Mouse (Mus musculus) midbrain, embryonic 16.5 days (tissue): ENCODE measurements at regions not wholly inside any gene's neighbourhood (a gene's known extent, or its start where the extent isn't known, plus 50 kb on each side); places are given as distances from the start of the nearest gene placed in this dataset.

Source experiments
- ATAC-seq: fragments of 200-750 bp; cut with Nextera tagmentation; 2 replicates; pipeline ENCODE4 v1.8.0; 2017; ENCODE audit warnings: moderate TSS enrichment
- H3K27ac ChIP-seq: fragments of 300-500 bp; sonication (generic); 2 replicates; pipeline ENCODE4 v1.5.1; 2014; ENCODE audit warnings: mild to moderate bottlenecking, low read length, mixed read lengths
- H3K27me3 ChIP-seq: fragments of 300-500 bp; sonication (generic); 2 replicates; pipeline ENCODE4 v1.6.1; 2014; ENCODE audit warnings: low read depth, low read length, mixed read lengths; ENCODE audit not compliant: control insufficient read depth, insufficient read depth
- H3K36me3 ChIP-seq: fragments of 300-500 bp; sonication (generic); 2 replicates; pipeline ENCODE4 v1.6.1; 2014; ENCODE audit warnings: mild to moderate bottlenecking, low read length, moderate library complexity, mixed read lengths; ENCODE audit not compliant: control insufficient read depth, insufficient read depth
- H3K4me1 ChIP-seq: fragments of 300-500 bp; sonication (generic); 2 replicates; pipeline ENCODE4 v1.6.1; 2014; ENCODE audit warnings: mild to moderate bottlenecking, low read length, mixed read lengths; ENCODE audit not compliant: control insufficient read depth, insufficient read depth
- H3K4me2 ChIP-seq: fragments of 300-500 bp; sonication (generic); 2 replicates; pipeline ENCODE4 v1.6.1; 2014; ENCODE audit warnings: mild to moderate bottlenecking, low read length, mixed read lengths
- H3K4me3 ChIP-seq: fragments of 300-500 bp; sonication (generic); 2 replicates; pipeline ENCODE4 v1.5.1; 2014; ENCODE audit warnings: low read depth, mild to moderate bottlenecking, low read length, moderate library complexity, mixed read lengths
- H3K9ac ChIP-seq: fragments of 300-500 bp; sonication (generic); 2 replicates; pipeline ENCODE4 v1.6.1; 2014; ENCODE audit warnings: low read depth, low read length, mixed read lengths
- H3K9me3 ChIP-seq: fragments of 300-500 bp; sonication (generic); replicated peaks from 2 replicates; pipeline ENCODE4 v1.6.1; 2014; ENCODE audit warnings: mild to moderate bottlenecking, low read length, mixed read lengths; ENCODE audit not compliant: control insufficient read depth, poor library complexity, severe bottlenecking
- WGBS: fragments of 180-500 bp; shearing (Covaris S2); extraction: QIAGEN DNeasy Blood & Tissue Kit; methylation state at CpG from one replicate; pipeline ENCODE4 v1.1.7; 2014; 5-methylcytosine and 5-hydroxymethylcytosine counted together

DNA sequence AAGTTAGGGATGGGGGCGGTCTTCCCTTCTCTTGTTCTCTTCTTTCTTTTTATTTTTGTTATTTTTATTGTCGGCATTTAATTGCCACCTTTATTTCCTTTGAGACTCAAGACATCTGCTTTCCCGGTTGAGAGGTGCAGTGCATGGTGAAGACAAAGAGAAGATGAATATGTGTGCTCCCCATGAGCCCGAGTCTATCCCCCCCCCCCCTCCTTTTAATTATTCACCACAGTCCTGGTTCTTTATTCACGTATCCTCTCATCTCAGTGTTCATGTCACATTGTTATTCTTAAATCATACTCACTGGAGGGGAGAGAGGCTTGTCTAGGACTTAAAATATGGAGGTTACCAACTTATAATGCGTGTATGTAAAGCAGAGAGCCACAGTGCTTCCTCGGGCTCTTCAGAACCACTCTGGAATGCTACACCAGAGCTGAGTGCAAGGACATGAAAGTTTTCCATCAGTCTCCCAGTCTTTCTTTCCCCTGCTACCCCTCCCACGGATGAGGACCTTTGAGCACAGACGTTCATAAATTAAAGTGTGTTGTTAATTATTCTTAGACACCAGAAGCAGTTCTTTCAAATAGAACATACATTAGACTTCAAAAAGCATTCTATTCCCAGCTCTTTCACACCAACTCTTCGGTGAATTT, 274.6 kb upstream of the Lsamp start:
- Histone ChIP-seq H3K4me2 (no peak overlapping the region), H3K4me3 (no peak overlapping the region), H3K4me1 (no peaks in the 10 kb centered on the region), H3K27me3 (no peaks in the 10 kb centered on the region), H3K9ac (no peak overlapping the region), H3K9me3 (no peaks in the 10 kb centered on the region), H3K36me3 (no peaks in the 10 kb centered on the region), H3K27ac (no peak overlapping the region)
- WGBS: 71% methylated on average over 10 of the region's 10 CpGs
- no peak for ATAC-seq

DNA sequence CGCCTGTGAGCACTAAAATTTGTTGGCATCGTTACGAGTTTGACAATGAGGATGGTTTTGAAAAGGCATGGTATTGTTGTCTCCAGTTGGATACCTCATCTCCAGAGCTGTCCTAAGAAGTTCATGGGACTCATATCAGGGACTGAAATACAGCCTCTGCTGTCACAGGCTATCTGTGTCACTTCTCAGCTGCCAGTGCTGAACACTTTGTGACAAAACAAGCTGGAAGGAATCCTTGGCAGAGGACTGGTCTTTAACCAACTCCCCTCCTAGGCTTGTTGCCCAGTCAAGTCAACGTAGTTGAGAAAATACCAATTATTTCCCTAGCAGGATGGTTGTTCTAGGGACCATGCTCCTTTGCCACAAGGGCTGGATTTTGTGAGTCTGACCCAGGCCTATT, 256.6 kb upstream of the Lsamp start:
- 89% methylated on average over 4 of the region's 4 CpGs for WGBS
- H3K4me2 ChIP-seq: no peak overlapping the region
- H3K4me3 ChIP-seq: no peak overlapping the region
- no peaks in the 10 kb centered on the region for H3K36me3 ChIP-seq
- no peaks in the 10 kb centered on the region for H3K27me3 ChIP-seq
- no peak overlapping the region for H3K27ac ChIP-seq
- no peak for ATAC-seq
- no peaks in the 10 kb centered on the region for H3K9me3 ChIP-seq
- H3K4me1 ChIP-seq: peaks cover 2% of the 10 kb centered on the region; the same call in 1 of the 2 replicates
- H3K9ac ChIP-seq: no peak overlapping the region

DNA sequence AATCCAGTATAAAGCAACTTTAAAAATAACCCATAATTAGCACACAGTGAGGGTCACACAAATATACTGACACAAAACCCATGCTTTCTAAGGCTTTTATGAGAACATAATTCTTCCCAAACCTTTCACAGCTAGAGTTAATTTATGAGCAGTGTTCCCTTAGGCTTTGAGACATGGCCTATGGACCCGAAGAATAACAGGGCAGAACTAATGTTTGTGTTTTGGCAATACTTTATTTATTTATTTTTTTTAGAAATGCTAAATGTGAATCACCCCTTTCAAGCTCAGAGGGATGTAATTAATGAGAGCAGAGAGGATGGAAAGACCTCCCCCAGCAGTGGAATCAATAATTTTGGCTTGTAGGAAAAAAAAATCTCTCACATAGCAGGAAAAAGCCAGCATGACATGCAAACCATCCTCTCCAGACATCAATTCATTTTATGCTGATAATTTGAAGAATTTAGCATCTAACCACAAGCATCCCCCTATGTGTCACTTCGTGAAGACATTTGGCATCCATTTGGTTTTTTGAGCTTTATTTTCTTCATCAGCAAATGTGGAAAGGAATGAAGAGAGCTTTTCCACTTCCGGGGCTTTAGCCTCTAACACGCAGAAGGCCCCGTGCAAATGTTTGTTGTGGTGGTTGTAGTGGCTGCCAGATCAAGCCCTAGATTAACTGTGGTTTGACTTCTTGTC, 238.0 kb upstream of the Lsamp start:
- H3K4me1 ChIP-seq: no peaks in the 10 kb centered on the region
- no peak for ATAC-seq
- H3K27me3 ChIP-seq: no peaks in the 10 kb centered on the region
- no peak overlapping the region for H3K9ac ChIP-seq
- H3K27ac ChIP-seq: no peak overlapping the region
- no peaks in the 10 kb centered on the region for H3K9me3 ChIP-seq
- 80% methylated on average over 5 of the region's 5 CpGs for WGBS
- H3K36me3 ChIP-seq: no peaks in the 10 kb centered on the region
- no peak overlapping the region for H3K4me2 ChIP-seq
- H3K4me3 ChIP-seq: no peak overlapping the region

DNA sequence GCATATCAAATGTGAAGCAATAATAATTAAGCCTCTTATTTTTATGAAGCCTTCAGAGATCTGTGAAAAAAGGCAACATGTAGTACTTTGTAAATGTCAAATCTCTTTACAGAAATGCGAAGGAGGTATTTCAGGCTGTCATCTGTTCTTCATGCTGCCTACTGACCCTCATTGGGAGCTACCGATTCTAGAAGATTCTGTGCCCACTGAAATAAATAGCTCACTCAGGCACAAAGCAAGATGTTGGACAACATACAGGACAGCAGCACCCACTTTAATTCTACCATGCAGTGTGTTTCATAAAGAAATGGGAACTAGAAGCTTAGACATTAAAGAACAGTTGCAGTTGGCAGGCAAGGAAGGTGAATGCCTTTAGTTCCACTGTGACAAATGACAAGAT, 232.4 kb upstream of the Lsamp start:
- Histone ChIP-seq H3K9ac (no peak overlapping the region), H3K4me3 (no peak overlapping the region), H3K36me3 (no peaks in the 10 kb centered on the region), H3K4me2 (no peak overlapping the region), H3K9me3 (no peaks in the 10 kb centered on the region), H3K27me3 (no peaks in the 10 kb centered on the region), H3K4me1 (no peaks in the 10 kb centered on the region), H3K27ac (no peak overlapping the region)
- ATAC-seq: no peak
- 87% methylated on average over 2 of the region's 2 CpGs for WGBS

DNA sequence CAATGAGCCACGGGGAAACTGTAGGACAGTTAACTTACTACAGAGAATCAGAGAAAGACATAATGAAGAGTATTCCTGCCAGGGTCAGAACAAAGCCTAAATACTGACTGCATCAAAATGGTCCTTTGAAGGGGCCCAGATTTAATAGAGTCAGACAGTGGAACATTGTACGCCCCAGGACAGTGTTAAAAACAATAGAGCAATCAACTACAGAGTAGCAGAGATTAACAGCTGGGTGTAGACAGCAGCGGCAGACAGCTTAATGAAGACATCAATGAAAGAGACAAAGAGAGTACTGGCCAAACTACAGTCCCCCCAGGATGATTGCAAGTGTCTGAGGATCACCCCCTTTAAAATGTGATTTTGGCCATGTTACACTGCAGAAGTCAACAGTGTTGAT, 183.1 kb upstream of the Lsamp start:
- H3K4me2 ChIP-seq: no peak overlapping the region
- H3K4me1 ChIP-seq: no peaks in the 10 kb centered on the region
- no peaks in the 10 kb centered on the region for H3K36me3 ChIP-seq
- H3K4me3 ChIP-seq: no peak overlapping the region
- H3K27me3 ChIP-seq: no peaks in the 10 kb centered on the region
- H3K9ac ChIP-seq: no peak overlapping the region
- peak; percentile 64; the same call in 1 of the 2 replicates for ATAC-seq
- no peak overlapping the region for H3K27ac ChIP-seq
- no peaks in the 10 kb centered on the region for H3K9me3 ChIP-seq
- WGBS: 19% methylated on average over 3 of the region's 3 CpGs

DNA sequence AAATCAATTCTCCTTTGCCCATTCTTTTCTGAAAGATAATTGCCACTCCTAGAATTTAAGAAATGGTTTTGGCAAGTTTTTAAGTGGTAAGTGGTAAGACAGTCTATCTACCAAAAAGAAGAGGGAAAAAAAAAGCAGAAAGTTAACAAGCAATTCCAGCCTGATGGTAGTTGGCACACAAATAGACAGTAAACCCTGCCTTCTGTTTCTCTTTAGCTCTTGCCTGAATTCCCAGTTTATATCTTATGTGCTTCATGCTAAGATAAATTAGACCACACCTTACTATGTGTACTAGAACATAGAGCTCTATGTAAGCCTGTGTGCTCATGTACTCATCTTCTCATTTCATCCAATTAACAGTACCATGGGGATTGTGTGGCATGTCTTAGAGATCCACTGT, 164.0 kb upstream of the Lsamp start:
- H3K4me2 ChIP-seq: no peak overlapping the region
- no peak overlapping the region for H3K27ac ChIP-seq
- ATAC-seq: no peak
- no peak overlapping the region for H3K4me3 ChIP-seq
- H3K9me3 ChIP-seq: no peaks in the 10 kb centered on the region
- no peaks in the 10 kb centered on the region for H3K4me1 ChIP-seq
- no peaks in the 10 kb centered on the region for H3K27me3 ChIP-seq
- no peaks in the 10 kb centered on the region for H3K36me3 ChIP-seq
- no peak overlapping the region for H3K9ac ChIP-seq

DNA sequence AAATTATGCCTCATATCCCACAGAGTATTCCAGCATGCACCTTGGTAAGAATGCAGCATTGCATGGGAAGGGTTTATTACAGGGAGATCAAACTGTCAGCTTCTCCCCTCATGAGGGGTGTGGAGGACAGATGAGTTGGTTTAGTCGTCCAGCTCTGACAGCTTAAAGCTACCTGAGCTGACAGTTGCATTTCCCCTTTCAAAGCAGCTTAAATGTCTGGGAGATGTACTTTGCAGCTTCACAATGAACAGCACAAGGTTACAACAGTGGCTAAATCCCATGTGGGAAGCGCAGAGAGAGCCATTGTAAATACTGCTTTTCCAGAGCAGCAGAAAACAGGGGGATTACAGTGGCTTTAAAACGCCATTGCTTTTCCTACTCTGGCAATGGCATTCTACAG, 149.9 kb upstream of the Lsamp start:
- no peak overlapping the region for H3K4me3 ChIP-seq
- no peak overlapping the region for H3K4me2 ChIP-seq
- no peak overlapping the region for H3K9ac ChIP-seq
- H3K9me3 ChIP-seq: no peaks in the 10 kb centered on the region
- peak; percentile 8; the same call in 1 of the 2 replicates for ATAC-seq
- H3K4me1 ChIP-seq: 0 out of 2 replicates have a peak, but pooled peaks cover 3% of the 10 kb centered on the region
- no peaks in the 10 kb centered on the region for H3K36me3 ChIP-seq
- WGBS: 17% methylated on average over 3 of the region's 3 CpGs
- H3K27me3 ChIP-seq: no peaks in the 10 kb centered on the region
- H3K27ac ChIP-seq: no peak overlapping the region

DNA sequence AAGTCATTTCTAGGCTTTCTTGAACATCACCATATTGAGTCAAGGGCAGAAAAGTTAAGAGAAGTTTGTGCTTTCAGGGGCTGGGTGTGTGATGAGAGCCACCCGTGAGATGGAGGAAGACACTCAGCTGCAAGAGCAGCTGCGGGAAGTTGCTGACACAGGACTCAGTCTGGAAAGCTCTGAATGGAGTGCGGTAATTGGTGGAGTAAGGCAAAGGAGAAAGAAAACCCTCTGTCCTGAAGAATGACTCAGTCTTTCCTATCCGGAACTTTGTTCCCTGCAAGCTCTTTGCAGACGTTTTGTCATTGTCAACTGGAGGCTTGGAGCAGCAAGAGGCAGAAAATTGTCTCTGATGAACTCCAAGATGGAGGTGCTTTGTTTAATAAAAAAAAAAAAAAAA, 102.6 kb upstream of the Lsamp start:
- no peak overlapping the region for H3K9ac ChIP-seq
- ATAC-seq: no peak
- H3K4me1 ChIP-seq: no peaks in the 10 kb centered on the region
- 71% methylated on average over 5 of the region's 5 CpGs for WGBS
- no peak overlapping the region for H3K27ac ChIP-seq
- H3K9me3 ChIP-seq: no peaks in the 10 kb centered on the region
- H3K27me3 ChIP-seq: no peaks in the 10 kb centered on the region
- H3K36me3 ChIP-seq: no peaks in the 10 kb centered on the region
- no peak overlapping the region for H3K4me2 ChIP-seq
- H3K4me3 ChIP-seq: no peak overlapping the region

DNA sequence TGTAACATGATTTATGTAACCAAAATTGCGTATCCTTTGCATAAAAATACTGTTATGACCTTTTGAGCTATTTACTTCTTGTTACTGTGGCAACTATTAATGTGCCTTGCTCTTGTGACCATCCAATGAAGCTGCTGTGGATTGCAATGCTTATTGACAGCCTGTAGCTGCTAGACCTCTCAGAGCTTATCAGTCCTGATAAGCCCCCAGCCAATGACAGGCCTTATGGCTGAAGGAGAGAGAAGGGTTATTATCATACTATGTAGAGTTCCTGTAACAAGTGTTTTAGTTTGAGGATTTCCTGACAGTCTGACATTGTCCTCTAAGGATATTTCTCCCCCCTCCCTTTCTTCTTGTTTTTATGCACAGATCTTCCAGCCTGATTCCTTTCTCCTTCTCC, 96.2 kb upstream of the Lsamp start:
- H3K4me2 ChIP-seq: no peak overlapping the region
- ATAC-seq: no peak
- H3K9ac ChIP-seq: no peak overlapping the region
- no peaks in the 10 kb centered on the region for H3K4me1 ChIP-seq
- H3K9me3 ChIP-seq: no peaks in the 10 kb centered on the region
- WGBS: 86% methylated on average over 1 of the region's 1 CpGs
- H3K4me3 ChIP-seq: no peak overlapping the region
- H3K27me3 ChIP-seq: no peaks in the 10 kb centered on the region
- H3K36me3 ChIP-seq: no peaks in the 10 kb centered on the region
- no peak overlapping the region for H3K27ac ChIP-seq
